Mouse (Mus musculus) embryo, embryonic 10 days (tissue): ENCODE measurements at regions not wholly inside any gene's neighbourhood (a gene's known extent, or its start where the extent isn't known, plus 50 kb on each side); places are given as distances from the start of the nearest gene placed in this dataset.

ENCODE experiments used
- DNase-seq: peaks from one replicate; pipeline ENCODE4 v3.0.0-alpha.2; 2015; ENCODE audit warnings: low spot score

- no peak for DNase-seq
Measured at GRCm38 (mm10) chr3:39372426-39372950, 485.7 kb downstream of the Fat4 start.

DNA sequence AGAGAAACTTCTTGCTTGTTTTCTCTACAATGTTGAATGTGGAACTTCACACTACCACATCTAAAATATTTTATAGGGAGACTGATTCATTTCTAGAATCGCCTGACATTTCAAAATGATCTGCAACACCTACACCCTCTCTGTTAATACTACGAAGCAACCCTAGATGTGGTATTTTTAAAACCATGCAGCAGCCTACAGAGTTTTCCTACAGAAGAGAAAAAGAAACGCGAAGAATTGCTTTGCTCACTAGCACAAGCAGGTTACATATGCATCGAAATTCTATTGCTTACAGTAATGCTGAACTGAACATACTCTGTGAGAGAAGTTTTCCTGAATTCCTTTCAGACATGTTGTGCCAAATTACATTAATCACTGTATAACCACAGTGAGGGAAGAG, 488.7 kb downstream of the Fat4 start:
- no peak for DNase-seq

DNA sequence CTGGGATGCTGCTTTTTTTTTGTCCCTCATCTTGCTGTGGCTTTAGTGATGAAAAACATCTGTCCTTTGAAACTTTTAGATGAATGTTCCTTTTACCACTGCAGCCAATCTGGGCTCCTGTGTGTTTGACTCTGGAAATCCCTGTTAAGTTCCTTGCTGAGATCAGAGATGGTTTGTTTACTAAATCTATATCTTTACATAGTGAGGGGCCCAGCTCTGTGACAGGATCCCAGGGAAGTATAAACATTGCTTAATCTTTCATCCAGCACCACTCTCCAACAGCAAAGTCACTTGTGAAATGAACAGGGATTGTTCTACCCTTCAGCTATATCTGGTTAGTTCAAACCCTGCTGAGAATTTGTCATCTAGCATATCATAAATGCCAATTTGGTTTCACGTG, 501.8 kb downstream of the Fat4 start:
- no peak for DNase-seq

DNA sequence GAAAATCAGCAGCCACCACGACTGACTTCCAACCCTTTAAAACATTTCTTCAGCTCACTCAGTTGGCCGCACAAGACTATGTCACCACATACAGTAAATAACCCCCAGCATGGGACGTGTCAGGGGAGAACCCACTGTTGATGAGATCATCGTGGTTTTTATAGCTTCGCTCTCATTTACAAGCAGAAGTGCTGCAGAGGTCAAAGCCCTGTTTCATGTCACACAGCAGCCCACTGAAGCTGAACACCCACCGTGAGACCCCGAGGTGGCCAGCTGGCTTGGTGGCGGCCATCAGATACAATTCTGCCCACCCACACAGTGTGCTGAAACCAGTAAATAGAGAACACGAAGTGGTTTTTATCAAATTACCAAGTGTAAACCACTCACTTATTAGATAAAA, 503.7 kb downstream of the Fat4 start:
- peak; percentile 35 for DNase-seq

GRCm38 (mm10) chr3:39392053-39392452, 505.3 kb downstream of the Fat4 start:
- peak; percentile 20 for DNase-seq

DNA sequence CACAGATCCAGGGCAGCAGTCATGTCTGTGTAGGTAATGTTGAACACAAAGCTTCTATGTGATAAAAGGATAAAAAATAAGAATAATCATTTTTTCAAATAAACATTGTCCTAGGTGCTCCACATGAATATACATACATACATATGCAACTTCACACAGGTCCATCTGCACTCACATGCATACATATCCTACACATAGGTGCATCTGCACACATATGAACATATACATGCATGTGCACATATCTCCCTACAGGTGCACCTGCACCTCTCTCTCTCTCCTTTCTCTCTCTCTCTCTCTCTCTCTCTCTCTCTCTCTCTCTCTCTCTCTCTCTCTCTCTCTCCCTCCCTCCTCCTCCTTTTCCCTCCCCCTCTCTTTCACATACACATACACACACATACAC, 509.9 kb downstream of the Fat4 start:
- no peak for DNase-seq

DNA sequence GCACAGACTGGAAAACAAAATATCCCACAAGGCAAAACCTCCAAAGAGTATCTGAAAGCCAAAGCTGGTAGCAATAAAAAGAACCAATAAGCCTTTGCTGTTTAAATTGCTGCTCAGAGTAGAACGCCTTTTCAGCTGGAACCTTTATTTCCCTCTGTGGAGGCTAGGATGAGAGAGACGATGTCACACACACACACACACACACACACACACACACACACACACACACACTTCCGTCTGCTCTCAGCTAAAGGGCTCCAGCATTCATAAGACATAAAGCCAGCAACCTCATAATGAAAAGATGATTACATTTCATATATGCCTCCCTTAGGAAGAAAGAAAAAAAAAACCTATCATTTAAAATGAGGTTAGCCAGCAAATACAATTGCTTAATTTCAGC, 510.5 kb downstream of the Fat4 start:
- DNase-seq, result no peak

- DNase-seq, result no peak
Measured at GRCm38 (mm10) chr3:39397677-39398076, 510.9 kb downstream of the Fat4 start.

- no peak for DNase-seq
Measured at GRCm38 (mm10) chr3:39424778-39425642, 538.3 kb downstream of the Fat4 start.

DNA sequence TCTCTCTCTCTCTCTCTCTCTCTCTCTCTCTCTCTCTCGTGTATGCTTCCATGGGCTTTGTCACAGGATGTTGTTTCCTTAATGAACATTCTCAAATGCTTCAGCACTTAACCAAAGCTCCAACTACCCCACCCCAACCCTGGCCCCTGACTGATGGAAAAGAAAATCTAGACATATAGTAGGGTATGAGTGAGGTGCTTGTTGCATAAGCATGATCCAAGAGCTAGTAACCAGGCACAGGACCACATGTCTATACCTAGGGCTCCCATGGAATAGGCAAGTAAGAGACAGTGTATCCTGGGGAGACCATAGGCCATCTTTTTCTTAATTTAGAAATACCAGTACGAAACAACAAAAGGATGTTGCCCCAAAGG, 538.9 kb downstream of the Fat4 start:
- DNase-seq, result no peak

GRCm38 (mm10) chr3:39443328-39443727, 556.6 kb downstream of the Fat4 start:
- DNase-seq, result no peak

- DNase-seq, result no peak
Measured at GRCm38 (mm10) chr3:39455650-39456049, 568.9 kb downstream of the Fat4 start.

DNA sequence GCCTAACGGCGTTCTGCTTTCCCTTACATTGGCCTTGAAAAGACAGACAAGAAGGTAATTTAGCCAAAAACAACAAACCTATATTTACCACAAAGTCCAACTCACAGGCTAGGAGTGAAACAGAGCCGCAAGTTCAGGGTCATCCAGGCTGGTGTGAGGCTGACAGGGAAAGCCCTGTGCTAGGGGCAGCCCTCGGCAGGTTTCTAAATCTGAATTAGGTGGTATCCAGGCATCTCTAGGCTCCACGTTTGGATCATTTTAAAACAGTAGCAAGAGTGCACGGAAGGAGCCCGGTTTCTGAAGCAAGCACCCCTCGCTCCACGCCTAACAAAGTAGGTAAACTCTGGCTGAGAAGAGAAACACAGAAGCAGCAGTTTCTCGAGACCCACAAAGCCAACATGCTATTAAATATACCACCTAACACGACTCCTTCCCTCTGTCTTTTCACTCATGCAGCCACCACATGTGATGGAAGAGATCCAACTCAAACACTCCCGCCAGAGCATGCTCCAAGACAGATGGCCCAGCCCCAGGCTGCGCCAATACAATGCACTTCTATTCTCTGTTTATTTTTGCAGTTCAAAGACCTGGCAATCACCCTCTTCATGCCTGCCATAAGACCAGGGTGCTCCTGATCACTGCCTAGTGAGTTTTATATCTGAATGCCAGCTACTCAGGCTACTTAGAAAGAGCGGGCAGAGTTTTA, 573.6 kb downstream of the Fat4 start:
- DNase-seq, result peak; percentile 9

DNA sequence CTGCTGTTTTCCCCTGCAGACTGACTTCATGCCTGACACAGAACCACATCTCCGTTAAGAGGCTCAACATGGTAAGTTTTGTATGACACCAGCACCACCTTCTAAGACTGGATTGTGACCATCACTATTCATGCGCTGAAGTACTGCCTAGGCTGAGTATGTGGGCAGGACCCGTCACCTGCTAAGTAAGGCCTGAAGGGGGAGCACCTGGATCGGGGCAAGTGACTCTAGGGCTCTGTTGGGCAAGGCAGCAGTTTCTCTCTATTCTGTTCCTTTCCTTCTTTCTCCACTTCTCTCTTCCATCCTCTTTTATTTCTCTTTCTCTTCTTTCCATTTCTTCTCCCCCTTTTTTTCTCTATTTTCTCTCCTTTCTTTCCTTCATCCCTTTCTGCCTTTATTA, 574.8 kb downstream of the Fat4 start:
- DNase-seq, result no peak

DNA sequence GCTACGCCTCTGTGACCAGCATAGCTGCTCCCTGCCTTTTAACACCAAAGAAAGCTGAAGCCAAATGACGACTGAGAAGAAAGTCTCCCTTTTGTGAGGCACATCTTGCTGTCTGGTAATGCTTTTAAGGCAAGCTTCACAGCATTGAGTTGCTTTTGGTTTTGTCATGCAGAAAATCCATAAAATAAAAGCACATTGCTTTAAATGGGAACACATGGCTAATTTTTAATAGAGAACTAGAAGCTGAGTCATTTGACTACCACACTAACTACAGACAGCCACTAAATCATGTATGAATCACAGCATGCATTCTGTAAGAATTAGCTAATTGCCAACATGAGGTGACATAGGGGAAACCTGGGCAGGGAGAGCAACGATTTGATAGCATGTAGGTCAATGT, 579.1 kb downstream of the Fat4 start:
- no peak for DNase-seq

- no peak for DNase-seq
Measured at GRCm38 (mm10) chr3:39489392-39489791, 602.7 kb downstream of the Fat4 start.

- DNase-seq, result no peak
Measured at GRCm38 (mm10) chr3:39494363-39494762, 607.6 kb downstream of the Fat4 start.

DNA sequence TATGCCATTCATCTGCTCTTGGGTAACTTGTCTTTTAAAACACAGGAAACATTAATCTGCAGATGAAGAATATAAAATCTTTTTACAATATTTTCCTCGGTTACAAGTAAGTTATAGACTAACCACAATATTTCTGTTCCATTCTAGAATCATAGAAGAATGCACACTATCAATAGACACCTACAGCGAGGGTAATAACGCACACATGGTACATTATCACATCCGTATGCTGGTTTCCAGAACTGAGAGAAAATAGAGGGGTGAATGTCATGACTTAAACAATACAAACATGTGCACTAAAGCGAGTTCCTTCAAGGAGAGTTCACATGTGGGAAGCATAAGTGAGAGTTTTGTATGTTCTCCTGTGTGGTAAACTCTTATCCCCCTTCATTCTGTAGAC, 641.3 kb downstream of the Fat4 start:
- no peak for DNase-seq

DNA sequence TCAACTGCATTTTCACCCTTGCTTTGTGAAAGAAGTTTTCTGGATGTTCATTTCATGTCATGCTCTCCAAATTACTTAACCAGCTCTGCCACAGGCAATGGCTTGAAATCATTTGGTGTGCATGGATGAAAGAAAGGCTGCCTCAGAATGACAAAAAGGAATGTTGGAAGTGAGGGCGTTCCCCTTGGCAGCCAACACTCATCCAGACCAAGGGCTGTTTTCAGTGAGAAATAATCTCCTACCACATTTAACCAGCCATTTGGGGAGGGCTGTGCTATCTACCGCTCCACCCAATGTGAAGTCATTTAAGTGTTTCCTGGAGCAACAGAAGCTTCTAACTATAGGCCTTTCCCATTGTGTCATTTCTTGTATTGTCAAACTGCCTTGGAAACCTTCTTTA, 650.8 kb downstream of the Fat4 start:
- no peak for DNase-seq

- DNase-seq, result no peak
Measured at GRCm38 (mm10) chr3:39540530-39541118, 653.9 kb downstream of the Fat4 start.

DNA sequence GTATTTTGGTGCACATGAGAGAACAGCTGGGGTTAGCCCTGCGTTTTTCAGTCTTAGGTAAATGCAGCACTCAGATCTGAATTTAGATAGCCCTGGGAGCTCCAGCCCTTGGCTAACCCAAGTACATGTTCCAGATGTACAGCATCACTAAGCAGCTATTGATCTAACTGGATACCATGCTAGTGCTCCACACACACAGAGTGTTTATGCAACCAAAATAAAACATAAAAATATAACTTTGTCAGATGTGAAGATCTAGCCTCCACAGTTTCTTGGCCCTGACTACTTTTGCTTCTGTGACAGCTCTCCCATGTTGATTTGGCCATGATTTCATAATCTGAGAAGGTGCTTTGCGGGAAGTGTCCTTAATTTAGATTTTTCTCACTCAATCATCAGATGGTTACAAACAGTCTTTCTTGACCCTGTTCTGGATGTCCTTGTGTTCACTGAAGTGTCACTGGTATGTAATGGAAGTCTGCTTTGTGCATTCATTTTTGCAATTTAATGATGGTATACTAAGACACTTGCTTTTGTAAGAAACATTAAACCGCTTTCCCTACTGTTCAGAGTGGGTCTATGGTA, 672.8 kb downstream of the Fat4 start:
- DNase-seq, result no peak

GRCm38 (mm10) chr3:39560951-39561350, 674.2 kb downstream of the Fat4 start:
- peak; percentile 28 for DNase-seq
